Mouse (Mus musculus) gonadal fat pad, adult 2 months (tissue): ENCODE measurements around the gene Olfr1163. TPM values are rescaled to one million over a fixed set of nuclear protein-coding genes. Genes with fewer than 3 reads are reported as not detected.
"Not testable (repeated sequence)": the region's sequence is repeated elsewhere in the genome, so short reads cannot be mapped to it uniquely, and the experiment has no call there.

ENCODE experiments used
- DNase-seq: peaks from one replicate; pipeline ENCODE4 v3.0.0-alpha.2; 2012; ENCODE audit warnings: low read depth
- polyA plus RNA-seq: library from polyadenylated mRNA; depleted of rRNA; stranded (reverse); fragments of >200 nt; gene quantifications from 2 replicates; pipeline ENCODE4 v1.2.3, GENCODE M21; 2012; rRNA removed

Olfr1163 gene
- not detected in 2 replicates for polyA plus RNA-seq

- DNase-seq: no peak
These were observed at the start of gene Olfr1163 for GRCm38 (mm10) chr2:88071730-88072129. TSS of gene Olfr1163 (minus strand) at chr2:88071830.

GRCm38 (mm10) chr2:88093866-88094265, 22.2 kb upstream of the Olfr1163 start, which contains the start of gene Olfr1164:
TSS of gene Olfr1164 (minus strand) at chr2:88093966.
- DNase-seq: no peak

- no peak for DNase-seq
These were observed 8.0 kb downstream of the Olfr1163 start for GRCm38 (mm10) chr2:88063587-88063986.

- no peak for DNase-seq
These were observed 20.6 kb downstream of the Olfr1163 start, which contains the start of gene Olfr1162 for GRCm38 (mm10) chr2:88051029-88051428. TSS of gene Olfr1162 (minus strand) at chr2:88051129.

- no peak for DNase-seq
These were observed 34.0 kb downstream of the Olfr1163 start, which contains the start of gene Olfr73 for GRCm38 (mm10) chr2:88037599-88037998. TSS of gene Olfr73 (minus strand) at chr2:88037699.

- DNase-seq: not testable (repeated sequence)
These were observed 49.2 kb downstream of the Olfr1163 start, which contains the start of gene Olfr1161 for GRCm38 (mm10) chr2:88022474-88022873. TSS of gene Olfr1161 (plus strand) at chr2:88022774.

Other genes with a start within 250 kb of the Olfr1163 start
- not detected in 2 replicates for gene Olfr1148, start 241.3 kb downstream of the Olfr1163 start, polyA plus RNA-seq
- gene Olfr1150-ps1, start 227.8 kb downstream of the Olfr1163 start, polyA plus RNA-seq: not detected in 2 replicates
- gene Olfr1151, start 216.0 kb downstream of the Olfr1163 start, polyA plus RNA-seq: not detected in 2 replicates
- gene Olfr1152, start 205.3 kb downstream of the Olfr1163 start, polyA plus RNA-seq: not detected in 2 replicates
- not detected in 2 replicates for gene Olfr1153, start 176.9 kb downstream of the Olfr1163 start, polyA plus RNA-seq
- gene Olfr1154, start 166.7 kb downstream of the Olfr1163 start, polyA plus RNA-seq: not detected in 2 replicates
- gene Olfr1155, start 126.7 kb downstream of the Olfr1163 start, polyA plus RNA-seq: not detected in 2 replicates
- gene Olfr1156, start 118.7 kb downstream of the Olfr1163 start, polyA plus RNA-seq: not detected in 2 replicates
- gene Olfr1157, start 103.5 kb downstream of the Olfr1163 start, polyA plus RNA-seq: not detected in 2 replicates
- gene Olfr74, start 97.2 kb downstream of the Olfr1163 start, polyA plus RNA-seq: not detected in 2 replicates
- not detected in 2 replicates for gene Olfr1158, start 81.7 kb downstream of the Olfr1163 start, polyA plus RNA-seq
- gene Olfr1160, start 63.6 kb downstream of the Olfr1163 start, polyA plus RNA-seq: not detected in 2 replicates
- gene Olfr1161, start 49.1 kb downstream of the Olfr1163 start, polyA plus RNA-seq: not detected in 2 replicates
- not detected in 2 replicates for gene Olfr73, start 34.1 kb downstream of the Olfr1163 start, polyA plus RNA-seq
- gene Olfr1162, start 20.7 kb downstream of the Olfr1163 start, polyA plus RNA-seq: not detected in 2 replicates
- gene Olfr1164, start 22.1 kb upstream of the Olfr1163 start, polyA plus RNA-seq: not detected in 2 replicates
- gene Olfr1166, start 56.4 kb upstream of the Olfr1163 start, polyA plus RNA-seq: not detected in 2 replicates
- gene Olfr1167, start 83.4 kb upstream of the Olfr1163 start, polyA plus RNA-seq: not detected in 2 replicates
- not detected in 2 replicates for gene Olfr1168, start 110.0 kb upstream of the Olfr1163 start, polyA plus RNA-seq
- gene Olfr1170, start 156.5 kb upstream of the Olfr1163 start, polyA plus RNA-seq: not detected in 2 replicates
- gene Olfr1173, start 208.0 kb upstream of the Olfr1163 start, polyA plus RNA-seq: not detected in 2 replicates
- gene Olfr1174-ps, start 243.3 kb upstream of the Olfr1163 start, polyA plus RNA-seq: not detected in 2 replicates